Mouse (Mus musculus) neural tube, embryonic 13.5 days (tissue): ENCODE data around the gene Chrna5. TPM values are rescaled to one million over a fixed set of nuclear protein-coding genes. Genes with fewer than 3 reads are reported as not detected.

Source experiments
- ATAC-seq: fragments of 200-750 bp; cut with Nextera tagmentation; 2 replicates; pipeline ENCODE4 v1.8.0; 2017; ENCODE audit warnings: low read depth, mild to moderate bottlenecking, moderate TSS enrichment, moderate library complexity
- H3K27ac ChIP-seq: fragments of 300-500 bp; sonication (generic); replicated peaks from 2 replicates; pipeline ENCODE4 v1.5.1; 2015; ENCODE audit warnings: moderate library complexity, mild to moderate bottlenecking, inconsistent platforms
- H3K27me3 ChIP-seq: fragments of 300-500 bp; sonication (generic); 2 replicates; pipeline ENCODE4 v1.6.1; 2015; ENCODE audit warnings: mild to moderate bottlenecking, inconsistent platforms
- H3K36me3 ChIP-seq: fragments of 300-500 bp; sonication (generic); 2 replicates; pipeline ENCODE4 v1.6.1; 2015; ENCODE audit warnings: mild to moderate bottlenecking, inconsistent platforms
- H3K4me1 ChIP-seq: fragments of 300-500 bp; sonication (generic); replicated peaks from 2 replicates; pipeline ENCODE4 v1.6.1; 2015; ENCODE audit warnings: inconsistent platforms
- H3K4me2 ChIP-seq: fragments of 300-500 bp; sonication (generic); 2 replicates; pipeline ENCODE4 v1.6.1; 2015; ENCODE audit warnings: inconsistent platforms, mild to moderate bottlenecking, moderate library complexity
- H3K4me3 ChIP-seq: fragments of 300-500 bp; sonication (generic); 2 replicates; pipeline ENCODE4 v1.5.1; 2015; ENCODE audit warnings: mild to moderate bottlenecking, inconsistent platforms
- H3K9ac ChIP-seq: fragments of 300-500 bp; sonication (generic); 2 replicates; pipeline ENCODE4 v1.6.1; 2015; ENCODE audit warnings: moderate library complexity, mild to moderate bottlenecking, inconsistent platforms
- H3K9me3 ChIP-seq: fragments of 300-500 bp; sonication (generic); 2 replicates; pipeline ENCODE4 v1.6.1; 2016; ENCODE audit warnings: inconsistent platforms
- WGBS: fragments of 180-500 bp; shearing (Covaris S2); methylation state at CpG from one replicate; pipeline ENCODE4 v1.1.7; 2015; 5-methylcytosine and 5-hydroxymethylcytosine counted together
- polyA plus RNA-seq: library from polyadenylated mRNA; unstranded; fragments of >200 nt; fragmentation: Nextera tagmentation; extraction: Ambion mirVana; gene quantifications from 2 replicates; pipeline ENCODE4 v1.2.1, GENCODE M21; 2015

The Chrna5 gene
- polyA plus RNA-seq, 1 experiment from 2014 or later, result 5.8 TPM

DNA sequence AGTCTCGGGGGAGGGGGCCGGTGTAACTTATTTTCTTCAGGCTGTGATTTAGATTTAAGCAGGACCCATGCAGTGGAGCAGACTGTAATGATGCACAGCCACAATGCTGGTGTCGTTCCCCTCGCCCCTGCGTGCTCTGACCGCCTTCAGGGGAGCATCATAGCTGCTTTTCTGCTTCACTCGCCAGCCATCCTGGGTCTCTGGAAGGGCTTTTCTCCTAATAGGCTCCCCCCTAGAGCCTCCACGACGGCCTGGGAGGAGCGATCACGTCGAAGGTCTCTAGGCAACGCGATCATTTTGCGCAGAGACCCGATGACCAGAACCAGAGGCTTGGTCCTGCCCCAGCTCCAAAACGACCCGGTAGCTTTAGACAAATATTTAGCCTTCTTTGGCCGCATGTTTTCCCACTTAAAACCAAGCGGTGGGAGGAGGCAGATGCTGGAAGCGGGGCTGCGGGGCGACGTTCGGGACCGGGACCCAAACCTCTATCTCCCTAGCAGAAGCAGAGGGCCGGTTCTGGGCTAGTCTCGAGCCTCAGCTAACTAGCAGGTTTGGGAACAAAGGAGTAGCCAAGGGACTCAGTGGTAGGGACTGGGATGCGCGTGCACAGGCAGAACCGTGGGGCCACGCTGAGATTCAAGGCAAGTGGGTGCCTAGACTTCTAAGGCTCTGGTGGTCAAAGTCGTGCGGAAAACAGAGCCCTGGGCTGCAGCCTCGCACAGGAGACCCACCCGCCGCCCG lies 45.0 kb downstream of the Chrna5 start:
- 8% methylated on average over 38 of the region's 38 CpGs for WGBS
- Histone ChIP-seq H3K27me3 (peaks cover 39% of the 10 kb centered on the region), H3K27ac (peak overlapping the region; percentile 86), H3K4me3 (peak overlapping the region; percentile 64), H3K36me3 (peaks cover 17% of the 10 kb centered on the region; the same call in 1 of the 2 replicates), H3K9ac (peak overlapping the region; percentile 87), H3K4me1 (peaks cover 33% of the 10 kb centered on the region), H3K4me2 (peak overlapping the region; percentile 62), H3K9me3 (no peaks in the 10 kb centered on the region)
- ATAC-seq, result peak; percentile 64

DNA sequence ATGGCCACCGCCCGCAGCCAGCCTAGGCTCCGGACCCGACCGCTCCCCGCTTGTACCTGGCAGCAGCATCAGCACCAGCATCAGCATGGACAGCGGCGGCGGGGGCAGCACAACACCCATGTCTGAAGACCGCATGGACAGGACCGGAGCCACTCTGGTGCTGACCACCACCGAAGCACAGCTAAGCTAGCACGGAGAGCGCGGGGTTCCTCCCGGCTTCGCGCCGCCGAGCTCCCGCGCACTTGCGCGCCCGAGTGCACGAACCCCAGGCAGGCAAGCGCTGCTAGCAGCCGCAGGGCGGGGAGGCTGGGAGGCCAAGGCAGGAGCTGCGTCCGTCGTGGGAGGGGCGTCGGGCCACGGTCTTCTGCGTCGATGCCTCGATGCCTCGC lies 45.6 kb downstream of the Chrna5 start, which contains the start of gene Chrna3:
Chrna3 (minus strand) TSS at position 288 of the 389 bp plus-strand sequence.
- Histone ChIP-seq H3K4me2 (peak within 1 kb of the TSS; percentile 62), H3K9me3 (no peaks in the 10 kb centered on the region), H3K36me3 (peaks cover 14% of the 10 kb centered on the region; the same call in 1 of the 2 replicates), H3K4me1 (peaks cover 33% of the 10 kb centered on the region), H3K9ac (peak within 1 kb of the TSS; percentile 87), H3K4me3 (peak within 1 kb of the TSS; percentile 64), H3K27ac (peak within 1 kb of the TSS; percentile 86), H3K27me3 (peaks cover 39% of the 10 kb centered on the region)
- 1% methylated on average over 39 of the region's 39 CpGs for WGBS
- ATAC-seq, result peak; percentile 73

DNA sequence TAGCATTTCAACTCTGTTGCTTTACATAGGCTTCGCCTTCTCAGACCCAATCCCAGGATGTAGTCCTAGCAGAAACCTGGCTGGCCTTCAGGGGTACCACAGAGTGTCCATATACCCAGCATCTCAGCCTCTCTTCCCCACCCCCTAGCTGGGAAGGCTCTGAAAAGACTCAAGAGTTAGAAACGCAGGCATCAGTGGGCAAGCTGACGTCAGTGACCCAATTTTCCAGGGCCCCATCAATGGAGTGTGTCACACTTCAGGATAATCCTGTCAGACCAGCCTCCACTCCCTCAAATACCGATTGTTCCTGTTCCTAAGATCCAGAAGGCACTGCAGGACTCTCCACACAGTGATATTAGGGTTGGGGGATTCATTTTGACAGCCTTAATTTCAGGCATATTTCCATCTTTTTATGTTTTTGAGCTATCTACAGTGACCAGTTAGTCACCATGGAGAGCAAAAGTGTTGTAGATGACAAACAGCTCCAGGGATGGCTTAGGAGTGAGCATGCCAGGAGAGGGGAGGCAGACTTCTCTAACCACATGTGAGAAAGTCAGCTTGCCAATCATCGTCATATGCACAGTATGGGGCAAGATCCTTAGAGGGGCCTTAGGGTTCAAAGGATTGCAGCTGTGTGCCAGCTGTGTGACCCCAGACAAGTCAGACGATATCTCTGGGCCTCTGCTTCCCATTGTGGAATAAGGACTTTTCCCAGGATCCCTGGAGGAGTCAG lies 50.9 kb downstream of the Chrna5 start:
- H3K9me3 ChIP-seq, result no peaks in the 10 kb centered on the region
- no peak overlapping the region for H3K4me3 ChIP-seq
- no peak overlapping the region for H3K9ac ChIP-seq
- no peaks in the 10 kb centered on the region for H3K36me3 ChIP-seq
- H3K4me2 ChIP-seq, result no peak overlapping the region
- H3K27me3 ChIP-seq, result peaks cover 13% of the 10 kb centered on the region
- 69% methylated on average over 6 of the region's 6 CpGs for WGBS
- H3K27ac ChIP-seq, result no peak overlapping the region
- ATAC-seq, result no peak
- H3K4me1 ChIP-seq, result peaks cover 7% of the 10 kb centered on the region

DNA sequence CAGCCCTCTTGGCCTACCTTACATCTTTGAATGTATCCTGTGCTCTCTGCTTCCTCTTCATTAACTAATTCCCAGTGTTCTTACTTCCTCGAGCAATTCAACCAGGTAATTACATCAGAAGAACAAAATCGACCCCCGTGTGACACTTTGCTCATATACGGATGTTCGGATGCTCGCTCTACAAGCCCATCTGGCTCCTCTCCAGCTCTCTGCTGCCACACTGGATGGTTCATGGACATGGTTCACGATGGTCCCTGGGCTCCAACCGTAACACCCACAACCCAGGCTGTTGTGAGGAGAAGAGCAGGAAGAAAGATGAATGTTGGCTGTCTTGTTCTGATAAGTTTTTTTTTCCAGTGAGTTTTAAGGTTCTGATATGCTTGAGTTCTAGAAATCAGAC lies 58.3 kb downstream of the Chrna5 start:
- Histone ChIP-seq H3K36me3 (no peaks in the 10 kb centered on the region), H3K9me3 (no peaks in the 10 kb centered on the region), H3K4me3 (no peak overlapping the region), H3K27me3 (no peaks in the 10 kb centered on the region), H3K9ac (no peak overlapping the region), H3K27ac (no peak overlapping the region), H3K4me1 (peaks cover 12% of the 10 kb centered on the region), H3K4me2 (no peak overlapping the region)
- no peak for ATAC-seq
- WGBS, result 78% methylated on average over 8 of the region's 8 CpGs

DNA sequence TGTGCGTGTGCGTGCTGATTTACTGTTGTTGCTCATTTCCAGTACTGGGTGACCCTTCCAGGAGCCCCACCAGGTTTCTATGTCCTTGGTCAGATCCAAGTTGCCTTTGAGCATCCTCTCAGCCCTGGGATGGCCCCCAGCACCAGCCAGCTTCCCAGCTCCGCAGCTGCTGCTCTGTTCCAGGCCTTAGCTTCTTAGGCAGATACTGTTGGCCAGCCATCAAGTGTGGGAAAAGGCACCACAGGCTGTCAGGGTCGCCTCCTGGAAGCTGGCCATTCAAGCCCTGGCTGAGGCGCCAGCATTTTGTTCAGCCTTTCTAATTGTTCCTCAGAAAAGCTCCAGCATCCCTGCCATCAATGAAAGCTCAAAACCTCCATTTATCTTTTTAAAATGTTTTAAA lies 59.3 kb downstream of the Chrna5 start:
- Histone ChIP-seq H3K27me3 (no peaks in the 10 kb centered on the region), H3K9ac (no peak overlapping the region), H3K27ac (no peak overlapping the region), H3K4me3 (no peak overlapping the region), H3K4me1 (peaks cover 19% of the 10 kb centered on the region), H3K9me3 (no peaks in the 10 kb centered on the region), H3K36me3 (no peaks in the 10 kb centered on the region), H3K4me2 (no peak overlapping the region)
- 66% methylated on average over 5 of the region's 5 CpGs for WGBS
- no peak for ATAC-seq

DNA sequence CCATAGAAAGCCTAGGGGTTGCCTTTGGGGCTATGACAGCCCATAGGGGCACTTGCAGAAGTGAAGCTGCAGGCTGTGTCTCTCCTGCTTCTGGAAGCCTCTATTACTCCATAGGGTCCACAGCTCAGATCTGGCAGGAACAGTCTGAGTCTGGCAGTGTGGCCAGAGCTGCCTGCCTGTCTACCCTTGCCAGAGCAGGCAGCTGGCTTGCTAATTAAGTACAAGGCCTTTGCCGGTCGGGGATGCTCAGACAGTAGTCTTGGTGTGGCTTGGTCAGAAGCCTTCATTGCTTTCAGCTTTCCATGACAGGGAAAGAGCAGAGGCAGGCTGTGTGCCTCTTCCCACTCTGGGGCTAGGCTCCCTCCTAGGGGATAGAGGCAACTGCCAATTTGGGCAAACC lies 60.7 kb downstream of the Chrna5 start:
- no peak overlapping the region for H3K4me2 ChIP-seq
- no peaks in the 10 kb centered on the region for H3K9me3 ChIP-seq
- H3K27me3 ChIP-seq, result no peaks in the 10 kb centered on the region
- no peak overlapping the region for H3K27ac ChIP-seq
- no peak overlapping the region for H3K9ac ChIP-seq
- H3K4me1 ChIP-seq, result peaks cover 22% of the 10 kb centered on the region
- H3K4me3 ChIP-seq, result no peak overlapping the region
- no peaks in the 10 kb centered on the region for H3K36me3 ChIP-seq
- ATAC-seq, result no peak
- WGBS, result 32% methylated on average over 2 of the region's 2 CpGs

DNA sequence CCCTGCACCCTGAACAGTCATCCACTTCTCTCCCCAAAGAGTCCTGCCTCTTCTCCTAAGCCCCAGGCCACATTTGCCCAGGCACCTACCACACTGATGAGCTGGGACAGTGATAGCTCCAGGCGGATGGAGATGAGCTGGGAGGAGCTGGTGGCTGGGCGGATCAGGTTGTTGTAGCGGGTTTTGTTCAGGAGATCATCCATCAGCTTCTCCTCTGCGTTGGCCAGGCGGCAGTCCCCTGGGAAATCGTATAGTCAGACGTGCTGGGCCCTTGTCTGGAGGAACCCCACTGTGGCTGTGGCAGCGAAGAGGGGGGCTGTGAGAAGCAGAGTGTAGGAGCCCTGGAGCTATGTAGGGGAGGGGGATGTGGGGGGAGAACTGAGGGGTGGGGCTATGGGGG lies 63.0 kb downstream of the Chrna5 start:
- peak overlapping the region; percentile 21 for H3K4me2 ChIP-seq
- H3K36me3 ChIP-seq, result no peaks in the 10 kb centered on the region
- no peak overlapping the region for H3K9ac ChIP-seq
- no peak overlapping the region for H3K4me3 ChIP-seq
- WGBS, result 5% methylated on average over 8 of the region's 8 CpGs
- no peaks in the 10 kb centered on the region for H3K9me3 ChIP-seq
- peaks cover 3% of the 10 kb centered on the region; the same call in 1 of the 2 replicates for H3K27me3 ChIP-seq
- H3K4me1 ChIP-seq, result peaks cover 40% of the 10 kb centered on the region
- no peak overlapping the region for H3K27ac ChIP-seq
- ATAC-seq, result 0 out of 2 replicates have a peak, but pooled peaks have one; percentile 44

DNA sequence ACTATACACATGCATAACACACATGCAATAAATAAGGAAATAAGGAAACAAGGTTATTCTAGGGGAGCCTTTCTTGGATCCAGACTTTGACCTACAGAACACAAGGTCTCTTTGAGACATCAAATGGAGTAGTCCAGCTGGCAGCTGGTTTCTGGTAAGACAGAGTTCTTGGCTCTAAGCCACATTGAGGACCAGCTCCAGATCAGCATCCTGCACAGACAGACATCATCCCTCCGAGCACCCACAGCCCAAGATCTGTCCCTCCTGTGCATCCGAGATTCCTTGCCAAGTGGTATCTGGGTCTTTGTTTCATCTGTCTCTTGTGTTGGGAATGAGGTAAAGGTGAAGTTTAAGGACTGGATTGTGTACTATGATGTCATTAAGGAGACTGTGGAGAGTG lies 64.3 kb downstream of the Chrna5 start:
- H3K4me1 ChIP-seq, result peaks cover 42% of the 10 kb centered on the region
- no peaks in the 10 kb centered on the region for H3K9me3 ChIP-seq
- H3K27me3 ChIP-seq, result peaks cover 10% of the 10 kb centered on the region
- no peaks in the 10 kb centered on the region for H3K36me3 ChIP-seq
- H3K27ac ChIP-seq, result no peak overlapping the region
- 66% methylated on average over 2 of the region's 2 CpGs for whole genome bisulfite sequencing
- no peak overlapping the region for H3K4me3 ChIP-seq
- no peak for ATAC-seq
- no peak overlapping the region for H3K4me2 ChIP-seq
- H3K9ac ChIP-seq, result no peak overlapping the region

DNA sequence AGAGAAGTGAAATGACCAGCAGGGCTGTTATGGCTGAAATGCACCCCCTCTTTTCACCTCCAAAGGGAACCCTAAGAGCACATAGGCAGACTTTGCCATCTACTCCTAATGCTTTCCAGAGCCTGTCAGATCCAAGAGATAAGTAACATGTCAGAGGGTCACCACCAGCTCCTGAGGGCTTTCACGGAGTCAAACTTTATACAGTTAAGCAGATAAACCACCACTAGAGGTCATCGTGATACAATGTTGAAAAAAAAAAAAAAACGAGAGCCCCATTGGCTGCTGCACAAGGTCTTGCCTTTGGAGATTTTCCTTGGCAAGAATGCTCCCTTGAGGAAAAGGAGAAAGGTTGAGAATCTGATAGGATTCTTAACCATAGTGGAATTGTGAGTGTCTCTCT lies 66.1 kb downstream of the Chrna5 start:
- no peaks in the 10 kb centered on the region for H3K9me3 ChIP-seq
- H3K27ac ChIP-seq, result no peak overlapping the region
- H3K36me3 ChIP-seq, result no peaks in the 10 kb centered on the region
- no peak overlapping the region for H3K4me3 ChIP-seq
- H3K4me2 ChIP-seq, result no peak overlapping the region
- no peak for ATAC-seq
- WGBS, result 0% methylated on average over 3 of the region's 3 CpGs
- H3K27me3 ChIP-seq, result peaks cover 10% of the 10 kb centered on the region
- no peak overlapping the region for H3K9ac ChIP-seq
- H3K4me1 ChIP-seq, result peaks cover 36% of the 10 kb centered on the region

DNA sequence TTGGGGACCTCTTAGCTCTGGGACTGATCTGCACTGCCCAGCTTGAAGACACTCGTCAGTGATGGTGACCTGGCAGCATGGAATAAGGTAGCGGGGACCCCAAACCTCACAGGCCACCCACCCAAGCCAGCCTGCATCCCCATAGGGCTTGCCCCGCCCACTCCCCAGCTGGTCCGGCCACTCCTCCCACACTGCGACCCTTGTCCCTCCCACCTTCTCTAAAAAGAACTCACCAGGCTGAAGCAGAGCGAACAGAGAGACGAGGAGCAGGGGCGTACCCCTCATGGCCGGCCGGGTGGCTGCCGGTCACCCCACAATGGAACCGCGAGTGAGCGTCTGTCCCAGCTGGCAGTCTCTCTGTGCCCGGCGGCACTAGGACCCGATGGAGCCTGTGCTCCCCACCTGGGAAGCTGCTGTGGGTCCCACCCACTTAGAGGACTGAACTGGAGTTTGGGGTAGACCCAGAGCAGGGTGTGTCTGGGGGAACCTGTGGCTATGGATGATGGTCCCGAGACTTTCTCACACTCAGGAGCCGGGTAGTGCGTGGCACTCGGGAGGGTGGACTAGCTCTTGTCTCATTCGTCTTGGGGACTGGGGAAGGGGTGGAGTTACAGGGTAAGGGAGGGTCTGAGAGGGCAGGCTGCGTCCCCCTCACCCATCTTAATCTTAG lies 67.7 kb downstream of the Chrna5 start, which contains the start of gene Chrnb4:
Chrnb4 (minus strand) TSS at position 569 of the 670 bp plus-strand sequence.
- no peaks in the 10 kb centered on the region for H3K36me3 ChIP-seq
- under 1% methylated on average over 23 of the region's 23 CpGs for WGBS
- H3K4me2 ChIP-seq, result peak within 1 kb of the TSS; percentile 87
- peaks cover 36% of the 10 kb centered on the region for H3K4me1 ChIP-seq
- peaks cover 10% of the 10 kb centered on the region for H3K27me3 ChIP-seq
- no peak within 1 kb of the TSS for H3K27ac ChIP-seq
- no peaks in the 10 kb centered on the region for H3K9me3 ChIP-seq
- H3K4me3 ChIP-seq, result peak within 1 kb of the TSS; percentile 48
- H3K9ac ChIP-seq, result peak within 1 kb of the TSS; percentile 69
- ATAC-seq, result peak; percentile 60

DNA sequence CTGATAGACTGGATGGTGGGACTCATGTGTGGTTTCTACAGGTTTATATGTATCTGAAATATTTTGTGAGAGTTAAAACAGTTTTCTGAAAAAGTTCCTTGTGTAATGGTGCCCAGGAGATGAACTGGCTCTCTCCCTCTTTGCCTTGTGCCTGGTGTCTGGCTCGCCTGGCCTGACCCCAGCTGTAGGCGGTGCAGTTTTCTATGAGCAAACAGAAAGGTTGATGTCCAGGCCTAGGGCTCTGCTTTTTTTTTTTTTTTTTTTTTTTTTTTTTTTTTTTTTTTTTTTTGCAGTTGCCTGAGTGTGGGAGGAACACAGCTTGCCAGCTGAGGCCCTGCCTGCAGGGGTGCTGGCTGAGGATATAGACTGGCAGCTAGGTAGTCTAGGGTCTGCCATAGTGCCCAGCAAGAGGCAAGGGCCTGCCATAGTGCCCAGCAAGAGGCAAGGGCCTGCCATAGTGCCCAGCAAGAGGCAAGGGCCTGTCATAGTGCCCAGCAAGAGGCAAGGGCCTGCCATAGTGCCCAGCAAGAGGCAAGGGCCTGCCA lies 74.8 kb downstream of the Chrna5 start:
- 32% methylated on average over 2 of the region's 2 CpGs for WGBS
- no peak overlapping the region for H3K4me3 ChIP-seq
- no peaks in the 10 kb centered on the region for H3K36me3 ChIP-seq
- H3K4me2 ChIP-seq, result no peak overlapping the region
- no peak overlapping the region for H3K9ac ChIP-seq
- no peaks in the 10 kb centered on the region for H3K9me3 ChIP-seq
- peaks cover 4% of the 10 kb centered on the region; the same call in 1 of the 2 replicates for H3K4me1 ChIP-seq
- H3K27ac ChIP-seq, result no peak overlapping the region
- H3K27me3 ChIP-seq, result no peaks in the 10 kb centered on the region
- ATAC-seq, result no peak
